Comparison of ENCODE assay signal across 8 mouse cellular contexts in the genomic region with DNA sequence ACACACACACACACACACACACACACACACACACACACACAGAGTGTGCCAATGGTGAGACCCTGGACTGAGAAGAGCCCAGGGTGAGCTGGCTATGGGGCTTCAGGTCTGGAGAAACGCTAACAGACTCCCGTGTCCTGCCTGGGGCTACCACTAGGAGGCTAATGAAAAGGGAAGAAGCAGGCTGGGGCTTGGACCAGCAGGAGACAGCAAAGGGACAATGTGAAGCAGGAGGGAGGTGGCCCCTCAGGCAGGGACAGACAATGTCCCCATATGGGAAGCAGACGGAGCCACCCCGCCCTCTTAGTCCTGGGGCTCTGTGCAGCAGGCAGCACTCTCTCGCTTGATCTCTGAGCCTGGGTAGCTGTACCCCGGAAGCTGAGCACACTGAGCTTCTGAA.
DNase-seq lines count a peak whose midpoint lies in the region; ATAC-seq lines count a peak whose summit lies in the region.

No protein-coding gene starts in this region.

- H3K27me3 ChIP-seq in heart, embryonic 10.5 days (ENCODE audit: insufficient read depth, poor library complexity, severe bottlenecking), result peaks cover 90% of the 10 kb centered on the region
- peaks cover 71% of the 10 kb centered on the region for H3K27me3 ChIP-seq in heart, embryonic 11.5 days (ENCODE audit: control insufficient read depth, insufficient read depth, low read length)
- peaks cover 89% of the 10 kb centered on the region for H3K27me3 ChIP-seq in forebrain, embryonic 12.5 days
- H3K27me3 ChIP-seq in kidney, embryonic 16.5 days (ENCODE audit: insufficient read depth, low read length), result peaks cover 18% of the 10 kb centered on the region
- H3K27me3 ChIP-seq in neural tube, embryonic 12.5 days (replicated peaks), result peaks cover 34% of the 10 kb centered on the region

- peak; percentile 82 for DNase-seq in heart, embryonic 10.5 days (ENCODE audit: low spot score)
- peak; percentile 44 for DNase-seq in A20 (ENCODE audit: low read depth, low spot score)
- peak; percentile 40 to 52 for DNase-seq in adrenal gland, postnatal 36 days
- DNase-seq in thymus, postnatal 25 days, result no peak

- no peak overlapping the region for H3K4me2 ChIP-seq in heart, embryonic 11.5 days
- H3K4me2 ChIP-seq in forebrain, embryonic 12.5 days, result no peak overlapping the region
- H3K4me2 ChIP-seq in kidney, embryonic 16.5 days (replicated peaks; ENCODE audit: low read depth, low read length), result no peak overlapping the region
- no peak overlapping the region for H3K4me2 ChIP-seq in neural tube, embryonic 12.5 days (replicated peaks)

- H3K9ac ChIP-seq in heart, embryonic 11.5 days (ENCODE audit: low read depth, low read length), result no peak overlapping the region
- H3K9ac ChIP-seq in forebrain, embryonic 12.5 days, result no peak overlapping the region
- H3K9ac ChIP-seq in kidney, embryonic 16.5 days (replicated peaks; ENCODE audit: low read length), result no peak overlapping the region
- H3K9ac ChIP-seq in neural tube, embryonic 12.5 days, result no peak overlapping the region

- H3K9me3 ChIP-seq in heart, embryonic 10.5 days, result no peaks in the 10 kb centered on the region
- no peaks in the 10 kb centered on the region for H3K9me3 ChIP-seq in heart, embryonic 11.5 days (replicated peaks; ENCODE audit: control insufficient read depth, low read length)
- no peaks in the 10 kb centered on the region for H3K9me3 ChIP-seq in forebrain, embryonic 12.5 days
- H3K9me3 ChIP-seq in kidney, embryonic 16.5 days (ENCODE audit: low read length), result no peaks in the 10 kb centered on the region
- no peaks in the 10 kb centered on the region for H3K9me3 ChIP-seq in neural tube, embryonic 12.5 days

- no peaks in the 10 kb centered on the region for H3K36me3 ChIP-seq in heart, embryonic 10.5 days
- no peaks in the 10 kb centered on the region for H3K36me3 ChIP-seq in heart, embryonic 11.5 days (ENCODE audit: control insufficient read depth, insufficient read depth, low read length)
- no peaks in the 10 kb centered on the region for H3K36me3 ChIP-seq in forebrain, embryonic 12.5 days (replicated peaks)
- no peaks in the 10 kb centered on the region for H3K36me3 ChIP-seq in kidney, embryonic 16.5 days (ENCODE audit: insufficient read depth, low read length)
- H3K36me3 ChIP-seq in neural tube, embryonic 12.5 days, result no peaks in the 10 kb centered on the region

- ATAC-seq in heart, embryonic 11.5 days (replicated peaks; ENCODE audit: insufficient number of reproducible peaks, low FRiP score, low TSS enrichment), result no peak
- peak; percentile 36; the same call in 1 of the 2 replicates for ATAC-seq in forebrain, embryonic 12.5 days (ENCODE audit: low FRiP score)
- peak; percentile 56 for ATAC-seq in kidney, embryonic 16.5 days (ENCODE audit: low FRiP score, low TSS enrichment)
- ATAC-seq in neural tube, embryonic 12.5 days (ENCODE audit: low FRiP score, low read depth), result peak; percentile 71

- no peak overlapping the region for H3K27ac ChIP-seq in heart, embryonic 10.5 days
- no peak overlapping the region for H3K27ac ChIP-seq in heart, embryonic 11.5 days (ENCODE audit: low read depth, low read length)
- H3K27ac ChIP-seq in forebrain, embryonic 12.5 days, result no peak overlapping the region
- no peak overlapping the region for H3K27ac ChIP-seq in kidney, embryonic 16.5 days (ENCODE audit: low read length)
- H3K27ac ChIP-seq in neural tube, embryonic 12.5 days, result no peak overlapping the region

- WGBS in heart, embryonic 10.5 days, result 5% methylated on average over 6 of the region's 6 CpGs
- 6% methylated on average over 6 of the region's 6 CpGs for WGBS in heart, embryonic 11.5 days (ENCODE audit: insufficient replicate concordance)
- WGBS in forebrain, embryonic 12.5 days, result 2% methylated on average over 6 of the region's 6 CpGs
- 13% methylated on average over 6 of the region's 6 CpGs for WGBS in kidney, embryonic 16.5 days
- 1% methylated on average over 6 of the region's 6 CpGs for WGBS in neural tube, embryonic 12.5 days

- no peak overlapping the region for H3K4me3 ChIP-seq in heart, embryonic 10.5 days
- H3K4me3 ChIP-seq in heart, embryonic 11.5 days (ENCODE audit: low read depth, low read length), result no peak overlapping the region
- no peak overlapping the region for H3K4me3 ChIP-seq in forebrain, embryonic 12.5 days (replicated peaks)
- no peak overlapping the region for H3K4me3 ChIP-seq in kidney, embryonic 16.5 days (ENCODE audit: low read length)
- H3K4me3 ChIP-seq in neural tube, embryonic 12.5 days, result no peak overlapping the region

- H3K4me1 ChIP-seq in heart, embryonic 10.5 days, result peaks cover 9% of the 10 kb centered on the region; the same call in 1 of the 2 replicates
- H3K4me1 ChIP-seq in heart, embryonic 11.5 days (ENCODE audit: control insufficient read depth, insufficient read depth, low read length), result no peaks in the 10 kb centered on the region
- peaks cover 10% of the 10 kb centered on the region; the same call in 1 of the 2 replicates for H3K4me1 ChIP-seq in forebrain, embryonic 12.5 days
- peaks cover 18% of the 10 kb centered on the region for H3K4me1 ChIP-seq in kidney, embryonic 16.5 days (ENCODE audit: insufficient read depth, low read length)
- peaks cover 10% of the 10 kb centered on the region for H3K4me1 ChIP-seq in neural tube, embryonic 12.5 days
